Comparison of ENCODE assay signal across 31 mouse cellular contexts in genomic region chr4:58469651-58470592, GRCm38 (mm10).
DNase-seq lines count a peak whose midpoint lies in the region; ATAC-seq and TF ChIP-seq lines count a peak whose summit lies in the region.
"Had no signal": no experiment of that assay in that cellular context is flagged by ENCODE, and none has a peak within 500 bp of the region (broad histone marks: within the 10 kb centered on the region; RNA-seq: fewer than 3 reads in every experiment).

No protein-coding gene starts in this region.

- no peaks in the 10 kb centered on the region for H3K9me3 ChIP-seq in limb, embryonic 14.5 days (ENCODE audit: control insufficient read depth, low read length)
- no peaks in the 10 kb centered on the region for H3K9me3 ChIP-seq in limb, embryonic 10.5 days (replicated peaks)
- no peaks in the 10 kb centered on the region for H3K9me3 ChIP-seq in CH12.LX (replicated peaks; ENCODE audit: low read length)
- H3K9me3 ChIP-seq in stomach, postnatal 0 days (ENCODE audit: control insufficient read depth, low read length) = no peaks in the 10 kb centered on the region
- H3K9me3 ChIP-seq: embryonic facial prominence, embryonic 12.5 days; heart, embryonic 12.5 days; limb, embryonic 12.5 days; liver, embryonic 13.5 days; midbrain, embryonic 12.5 days; neural tube, embryonic 13.5 days had no signal

- no peak for TF ChIP-seq POLR2A in limb, embryonic 14.5 days (IDR thresholded peaks at IDR 0.05; ENCODE audit: borderline replicate concordance, extremely low read depth, insufficient read depth, insufficient read length)
- TF ChIP-seq POLR2A in CH12.LX (IDR thresholded peaks at IDR 0.05; ENCODE audit: low read depth, low read length) = no peak

- WGBS in limb, embryonic 14.5 days = 86% methylated on average over 5 of the region's 5 CpGs
- 93% methylated on average over 5 of the region's 5 CpGs for whole genome bisulfite sequencing in limb, embryonic 10.5 days
- 84% methylated on average over 5 of the region's 5 CpGs for WGBS in stomach, postnatal 0 days

- in situ Hi-C loops in CH12.LX (cut with MboI; ENCODE audit: low pct_ligation_motif_present, low pct_unique_long_range_greater_than_20kb, low sequenced_read_pairs) = no loop called here

- no peak for TF ChIP-seq RAD21 in CH12.LX (IDR thresholded peaks at IDR 0.05; ENCODE audit: low read depth, low read length)

- dilution Hi-C loops in CH12.LX (cut with MboI; ENCODE audit: extremely low pct_ligation_motif_present, extremely low pct_unique_long_range_greater_than_20kb, low sequenced_read_pairs) = no loop called here

- DNase-seq in limb, embryonic 14.5 days (ENCODE audit: low spot score) = no peak
- no peak for DNase-seq in limb, embryonic 10.5 days (ENCODE audit: low spot score)
- peak; percentile 25 for DNase-seq in CH12.LX (ENCODE audit: extremely low read depth)
- no peak for DNase-seq in stomach, postnatal 0 days (ENCODE audit: low spot score)
- no peak for DNase-seq in right cerebral cortex, postnatal 25 days
- no peak for DNase-seq in kidney, postnatal 10 days
- DNase-seq in embryo, embryonic 10 days (ENCODE audit: low spot score) = no peak
- DNase-seq: adrenal gland, postnatal 25 days; cerebellum, adult 18-20 months; cerebellum, postnatal 10 days; gastrocnemius, postnatal 14 days; heart, adult 18-20 months; kidney, adult 9 months; kidney, postnatal 14 days; layer of hippocampus, adult 9-11 months; liver, embryonic 13.5 days; lung, adult 18-20 months; lung, postnatal 14 days; retina, postnatal 1 day; right cerebral cortex, postnatal 14 days; spleen, adult 18-20 months; thymus, adult 2 months; thymus, postnatal 36 days had no signal

- no peak for TF ChIP-seq CTCF in CH12.LX (conservative IDR thresholded peaks at IDR 0.05 in 1 of 2, IDR thresholded peaks at IDR 0.05 in 1 of 2; ENCODE audit: low read depth in 2 of 2, low read length in 2 of 2)
- TF ChIP-seq CTCF in stomach, postnatal 0 days (IDR thresholded peaks at IDR 0.05; ENCODE audit: low read depth) = no peak

- 0 out of 2 replicates have a peak overlapping the region, but pooled peaks have one; percentile 39 for H3K27ac ChIP-seq in limb, embryonic 14.5 days (replicated peaks; ENCODE audit: low read depth, low read length)
- H3K27ac ChIP-seq in limb, embryonic 10.5 days = no peak overlapping the region
- no peak overlapping the region for H3K27ac ChIP-seq in CH12.LX (ENCODE audit: insufficient read depth, low read depth)
- no peak overlapping the region for H3K27ac ChIP-seq in stomach, postnatal 0 days (replicated peaks)
- H3K27ac ChIP-seq: embryonic facial prominence, embryonic 12.5 days; hindbrain, embryonic 14.5 days; liver, embryonic 13.5 days; midbrain, embryonic 12.5 days; neural tube, embryonic 13.5 days had no signal

- no peak for TF ChIP-seq EP300 in CH12.LX (IDR thresholded peaks at IDR 0.05; ENCODE audit: low read length)
- no peak for TF ChIP-seq EP300 in stomach, postnatal 0 days (optimal IDR thresholded peaks at IDR 0.05)

- no peak overlapping the region for H3K4me2 ChIP-seq in limb, embryonic 14.5 days (replicated peaks; ENCODE audit: low read depth, low read length, severe bottlenecking)
- no peak overlapping the region for H3K4me2 ChIP-seq in CH12.LX (ENCODE audit: insufficient read depth, low read depth, poor library complexity, severe bottlenecking)
- H3K4me2 ChIP-seq in stomach, postnatal 0 days (replicated peaks; ENCODE audit: low read depth) = no peak overlapping the region
- H3K4me2 ChIP-seq: embryonic facial prominence, embryonic 12.5 days; heart, embryonic 12.5 days; hindbrain, embryonic 14.5 days; limb, embryonic 12.5 days; liver, embryonic 13.5 days; midbrain, embryonic 12.5 days; neural tube, embryonic 13.5 days had no signal

- H3K27me3 ChIP-seq in limb, embryonic 14.5 days (ENCODE audit: control insufficient read depth, insufficient read depth, low read length) = no peaks in the 10 kb centered on the region
- H3K27me3 ChIP-seq in limb, embryonic 10.5 days (ENCODE audit: low read depth, poor library complexity, severe bottlenecking) = no peaks in the 10 kb centered on the region
- H3K27me3 ChIP-seq in CH12.LX (replicated peaks) = no peaks in the 10 kb centered on the region
- H3K27me3 ChIP-seq in stomach, postnatal 0 days (ENCODE audit: control insufficient read depth, insufficient read depth, low read length) = no peaks in the 10 kb centered on the region
- H3K27me3 ChIP-seq: embryonic facial prominence, embryonic 12.5 days; heart, embryonic 12.5 days; limb, embryonic 12.5 days; liver, embryonic 13.5 days; midbrain, embryonic 12.5 days; neural tube, embryonic 13.5 days had no signal

- ATAC-seq in limb, embryonic 14.5 days (ENCODE audit: low FRiP score, low read depth) = no peak
- ATAC-seq in granulocyte monocyte progenitor cell, adult 5-6 weeks (replicated peaks; ENCODE audit: poor library complexity, severe bottlenecking) = peak; percentile 86
- peak; percentile 86 for ATAC-seq in stomach, postnatal 0 days (ENCODE audit: low FRiP score, low TSS enrichment)
- ATAC-seq: intestine, postnatal 0 days had no signal

- no peaks in the 10 kb centered on the region for H3K79me2 ChIP-seq in CH12.LX (replicated peaks; ENCODE audit: control insufficient read depth, extremely low read depth, insufficient read depth, poor library complexity, severe bottlenecking)

- 0 out of 2 replicates have a peak, but pooled peaks cover 6% of the 10 kb centered on the region for H3K4me1 ChIP-seq in limb, embryonic 14.5 days (ENCODE audit: control insufficient read depth, insufficient read depth, low read length)
- peaks cover 18% of the 10 kb centered on the region for H3K4me1 ChIP-seq in limb, embryonic 10.5 days
- peaks cover 5 to 9% of the 10 kb centered on the region in 2 experiments; a peak in 3 of 4 replicates for H3K4me1 ChIP-seq in CH12.LX (ENCODE audit: control insufficient read depth in 1 of 2, insufficient read depth in 2 of 2)
- H3K4me1 ChIP-seq in stomach, postnatal 0 days (replicated peaks; ENCODE audit: control insufficient read depth, insufficient read depth) = no peaks in the 10 kb centered on the region
- H3K4me1 ChIP-seq: embryonic facial prominence, embryonic 12.5 days; heart, embryonic 12.5 days; liver, embryonic 13.5 days; neural tube, embryonic 13.5 days had no signal

- H3K4me3 ChIP-seq in limb, embryonic 14.5 days (replicated peaks; ENCODE audit: low read length) = no peak overlapping the region
- no peak overlapping the region for H3K4me3 ChIP-seq in limb, embryonic 10.5 days
- H3K4me3 ChIP-seq in CH12.LX (replicated peaks in 1 of 3; ENCODE audit: low read depth in 2 of 3, low read length in 2 of 3, poor library complexity in 1 of 3) = no peak overlapping the region
- H3K4me3 ChIP-seq in stomach, postnatal 0 days (ENCODE audit: low read depth, low read length) = no peak overlapping the region
- H3K4me3 ChIP-seq: embryonic facial prominence, embryonic 12.5 days; heart, embryonic 12.5 days; limb, embryonic 12.5 days; liver, embryonic 13.5 days; midbrain, embryonic 12.5 days; neural tube, embryonic 13.5 days had no signal

- H3K36me3 ChIP-seq in limb, embryonic 14.5 days (ENCODE audit: control insufficient read depth, insufficient read depth, low read length) = peaks cover 16% of the 10 kb centered on the region
- H3K36me3 ChIP-seq in limb, embryonic 10.5 days = peaks cover 54% of the 10 kb centered on the region
- no peaks in the 10 kb centered on the region for H3K36me3 ChIP-seq in CH12.LX (replicated peaks in 1 of 2; ENCODE audit: control insufficient read depth in 1 of 2, insufficient read depth in 1 of 2, low read length in 1 of 2)
- H3K36me3 ChIP-seq in stomach, postnatal 0 days (ENCODE audit: control insufficient read depth, insufficient read depth, low read length) = no peaks in the 10 kb centered on the region
- H3K36me3 ChIP-seq: embryonic facial prominence, embryonic 12.5 days; heart, embryonic 12.5 days; liver, embryonic 13.5 days; midbrain, embryonic 12.5 days; neural tube, embryonic 13.5 days had no signal

- H3K9ac ChIP-seq in limb, embryonic 14.5 days (ENCODE audit: low read depth, low read length, severe bottlenecking) = no peak overlapping the region
- H3K9ac ChIP-seq in CH12.LX (ENCODE audit: insufficient read depth, low read depth) = no peak overlapping the region
- H3K9ac ChIP-seq in stomach, postnatal 0 days (ENCODE audit: low read length) = no peak overlapping the region
- H3K9ac ChIP-seq: embryonic facial prominence, embryonic 12.5 days; heart, embryonic 12.5 days; hindbrain, embryonic 14.5 days; limb, embryonic 12.5 days; liver, embryonic 13.5 days; midbrain, embryonic 12.5 days; neural tube, embryonic 13.5 days had no signal

TF ChIP-seq in CH12.LX, 34 proteins besides CTCF, POLR2A, EP300 and RAD21:
- TF ChIP-seq BHLHE40 (IDR thresholded peaks at IDR 0.05; ENCODE audit: low read depth, low read length) (peak; percentile 72), MAZ (IDR thresholded peaks at IDR 0.05; ENCODE audit: low read depth, low read length) (no peak), IRF4 (IDR thresholded peaks at IDR 0.05; ENCODE audit: low read depth, low read length) (peak; percentile 60; the same call in 1 of the 2 replicates), SIN3A (IDR thresholded peaks at IDR 0.05; ENCODE audit: low read length) (no peak), JUND (conservative IDR thresholded peaks at IDR 0.05; ENCODE audit: low read depth, low read length) (peak; percentile 53; the same call in 1 of the 2 replicates)
TF ChIP-seq in CH12.LX: peak in this region for 3.
